Mouse (Mus musculus): ENCODE results near the gene Pkd1.

Gene Pkd1

GRCm38 (mm10) chr17:24549618-24550415 lies at the start of gene Pkd1:
Gene Pkd1 (plus strand): TSS chr17:24549834.
- DNase-seq (ENCODE audit: low read depth): peak; percentile 100

DNA sequence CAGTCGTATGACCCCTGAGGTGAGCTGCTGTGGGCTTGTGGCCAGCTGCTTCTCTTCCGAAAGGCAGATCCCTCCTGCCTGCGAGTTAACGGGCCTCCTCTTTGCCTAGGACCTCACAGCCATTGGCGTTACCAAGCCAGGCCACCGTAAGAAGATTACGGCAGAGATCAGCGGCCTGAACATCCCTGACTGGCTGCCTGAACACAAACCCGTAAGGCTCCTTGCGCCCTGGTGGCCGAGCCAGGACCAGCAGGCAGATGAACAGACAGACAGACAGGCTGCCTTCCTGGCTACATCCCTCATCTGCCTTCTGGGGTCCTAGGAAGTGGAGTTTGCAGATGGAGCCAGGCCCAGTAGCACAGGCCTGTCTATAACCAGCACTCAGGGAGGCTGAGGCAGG lies 47.4 kb upstream of the Pkd1 start:
- DNase-seq (ENCODE audit: low read depth): no peak

DNA sequence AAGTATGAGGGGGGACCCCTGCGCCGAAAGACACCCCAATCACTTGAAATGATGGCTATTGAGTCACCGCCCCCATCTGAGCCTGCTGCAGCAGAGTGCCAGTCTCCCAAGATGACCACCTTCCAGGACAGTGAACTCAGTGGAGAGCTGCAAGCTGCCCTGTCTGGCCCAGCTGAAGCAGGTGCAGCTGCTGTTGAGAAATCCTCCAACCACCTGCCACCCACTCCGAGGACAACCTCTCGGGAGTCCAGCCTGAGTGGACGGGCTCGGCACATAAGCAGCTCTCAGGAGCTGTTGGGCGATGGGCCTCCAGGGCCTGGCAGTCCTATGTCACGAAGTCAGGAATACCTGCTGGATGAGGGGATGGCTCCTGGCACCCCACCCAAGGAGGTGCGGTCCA lies 45.5 kb upstream of the Pkd1 start:
- DNase-seq (ENCODE audit: low read depth): no peak

GRCm38 (mm10) chr17:24505286-24505955 lies 44.2 kb upstream of the Pkd1 start:
- no peak for DNase-seq (ENCODE audit: low read depth)

DNA sequence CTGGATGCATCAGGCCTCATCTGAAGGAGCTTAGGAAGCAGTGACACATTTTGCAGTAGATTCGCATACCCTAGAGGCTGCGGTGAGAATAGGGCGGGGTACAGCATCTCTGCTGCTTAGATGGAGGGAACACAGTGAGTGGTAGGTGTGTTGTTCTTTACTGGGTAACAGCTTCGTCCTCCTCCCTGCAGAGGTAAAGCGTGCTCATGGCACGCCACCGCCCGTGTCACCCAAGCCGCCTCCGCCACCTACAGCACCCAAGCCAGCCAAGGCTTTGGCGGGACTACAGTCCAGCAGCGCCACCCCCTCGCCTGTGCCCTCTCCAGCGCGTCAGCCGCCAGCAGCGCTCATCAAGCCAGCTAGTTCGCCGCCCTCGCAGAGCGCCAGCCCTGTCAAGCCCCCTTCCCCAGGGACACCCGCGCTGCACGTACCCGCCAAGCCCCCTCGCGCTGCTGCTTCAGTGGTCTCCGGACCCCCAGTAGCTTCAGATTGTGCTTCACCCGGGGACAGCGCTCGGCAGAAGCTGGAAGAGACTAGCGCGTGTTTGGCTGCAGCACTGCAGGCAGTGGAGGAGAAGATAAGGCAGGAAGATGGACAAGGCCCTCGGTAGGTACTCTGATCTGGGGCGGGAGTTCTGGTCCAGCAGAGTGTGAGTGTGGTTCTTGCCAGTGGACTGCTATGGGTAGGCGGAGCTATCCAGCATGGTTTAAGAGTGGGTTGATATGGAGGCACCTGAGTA lies 43.1 kb upstream of the Pkd1 start:
- DNase-seq (ENCODE audit: low read depth): no peak

DNA sequence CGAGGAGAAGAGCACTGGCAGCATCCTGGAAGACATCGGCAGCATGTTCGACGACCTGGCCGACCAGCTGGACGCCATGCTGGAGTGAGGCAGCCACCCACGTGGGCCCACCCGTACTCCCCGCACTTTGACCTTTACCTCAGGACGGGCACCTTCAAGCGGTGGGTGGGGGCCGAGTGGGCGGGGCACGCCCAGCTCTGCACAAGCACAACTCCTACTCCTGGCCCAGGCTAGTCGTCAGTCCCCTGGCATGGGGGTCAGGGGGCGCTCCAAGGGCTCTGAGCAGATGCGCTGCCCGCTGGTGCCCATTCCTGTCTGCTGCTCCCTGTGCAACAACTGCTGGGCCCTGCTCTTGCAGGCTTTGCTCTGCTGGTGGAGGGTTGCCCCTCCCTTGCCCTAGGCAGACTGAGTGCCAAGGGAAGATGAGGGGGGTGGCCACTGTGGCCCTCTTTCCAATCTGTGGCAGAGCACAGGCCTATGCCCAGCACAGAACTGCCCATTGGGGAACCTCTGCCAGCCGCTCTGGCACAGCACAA lies 42.4 kb upstream of the Pkd1 start:
- no peak for DNase-seq (ENCODE audit: low read depth)

- DNase-seq (ENCODE audit: low read depth): no peak
Observed at GRCm38 (mm10) chr17:24507806-24508460, 41.7 kb upstream of the Pkd1 start.

GRCm38 (mm10) chr17:24513609-24514008 lies 36.0 kb upstream of the Pkd1 start:
- no peak for DNase-seq (ENCODE audit: low read depth)

DNA sequence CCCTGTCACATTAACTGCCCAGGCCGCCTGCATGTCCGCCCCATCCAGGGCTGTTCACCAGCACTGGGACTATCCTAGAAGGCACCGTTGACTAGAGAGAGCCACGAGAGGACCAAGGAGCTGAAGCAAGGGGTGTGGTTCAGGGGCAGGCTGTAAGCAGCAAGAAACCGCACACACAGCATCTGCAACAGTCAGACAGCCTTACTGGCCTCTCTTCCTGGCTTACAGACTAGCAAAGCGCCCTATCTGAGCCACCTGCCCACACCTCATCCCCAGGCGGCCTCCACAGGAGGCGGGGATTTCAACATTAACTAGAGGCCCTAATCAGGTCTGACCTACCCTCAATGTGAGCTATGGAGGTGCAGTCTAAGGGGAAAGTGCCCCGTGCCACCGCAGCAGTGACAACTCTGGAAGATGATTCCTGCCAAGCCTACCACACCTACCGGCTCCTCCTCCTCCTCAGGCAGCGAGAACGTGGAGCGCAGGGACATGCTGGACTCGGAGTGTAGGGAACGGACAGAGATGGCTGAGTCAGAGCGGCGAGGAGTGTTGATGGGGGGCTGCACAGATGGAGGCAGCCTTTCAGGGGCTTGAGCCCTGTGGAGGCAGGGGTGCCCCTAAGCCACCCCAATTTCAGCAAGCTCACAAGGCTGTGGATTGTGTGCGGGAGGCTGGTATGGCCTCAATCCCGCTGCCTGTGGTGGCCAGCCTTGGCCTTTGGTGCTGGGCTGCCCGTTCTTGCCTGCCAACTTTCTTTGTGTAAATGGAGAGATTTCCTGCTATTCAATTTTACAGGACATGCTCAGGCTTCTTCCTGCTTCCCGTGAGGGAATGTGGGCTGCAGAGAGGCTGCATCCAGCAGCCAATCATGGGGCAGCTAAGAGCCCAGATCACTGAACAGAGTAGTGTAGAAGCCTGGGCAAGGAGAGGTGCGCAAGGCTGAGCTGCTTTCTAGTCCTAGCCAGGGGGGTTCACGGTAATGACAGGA lies 35.1 kb upstream of the Pkd1 start:
- no peak for DNase-seq (ENCODE audit: low read depth)

GRCm38 (mm10) chr17:24520450-24520849 lies 29.2 kb upstream of the Pkd1 start:
- DNase-seq (ENCODE audit: low read depth): no peak

DNA sequence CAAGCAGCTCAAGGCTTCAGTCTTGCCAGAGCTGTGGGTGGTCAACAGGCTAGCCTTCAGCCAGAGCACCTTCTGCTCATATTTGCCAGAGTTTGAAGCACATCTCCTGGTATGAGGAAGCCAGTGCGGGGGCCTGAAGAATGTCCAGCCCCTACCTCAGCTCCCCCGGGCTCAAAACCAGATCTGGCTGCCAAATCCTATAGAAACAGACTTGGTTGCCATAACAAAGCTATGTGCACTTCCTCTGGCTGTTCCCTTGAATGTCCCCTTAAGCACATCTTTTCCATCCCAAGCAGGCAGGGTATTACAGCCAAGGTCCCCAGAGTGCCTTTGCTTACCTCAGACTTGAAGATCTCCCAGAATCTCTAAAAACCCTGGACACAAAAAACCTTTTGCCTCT lies 24.9 kb upstream of the Pkd1 start:
- DNase-seq (ENCODE audit: low read depth): no peak

DNA sequence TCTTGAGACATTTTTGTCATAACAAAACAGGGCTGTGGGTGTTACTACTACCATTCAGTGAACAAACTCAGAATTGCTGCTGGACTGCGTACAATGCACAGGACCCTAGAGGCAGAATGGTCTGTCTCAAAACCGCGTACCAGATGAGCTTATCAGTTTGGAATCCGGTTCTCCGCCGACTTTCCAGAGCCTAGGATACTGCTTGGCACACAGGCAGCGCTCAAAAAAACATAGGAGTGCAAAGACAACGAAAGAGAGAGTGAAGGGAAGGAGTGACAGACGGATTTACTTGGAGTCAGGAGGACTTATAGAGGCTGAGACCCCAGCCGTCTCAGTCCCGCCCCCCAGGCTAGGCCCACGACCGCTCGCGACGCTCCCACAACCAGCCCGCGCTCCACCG lies 22.3 kb upstream of the Pkd1 start:
- DNase-seq (ENCODE audit: low read depth): no peak

GRCm38 (mm10) chr17:24527723-24528559 lies 21.7 kb upstream of the Pkd1 start, which contains the start of gene Traf7:
Gene Traf7 (minus strand): TSS chr17:24527938.
- peak; percentile 100 for DNase-seq (ENCODE audit: low read depth)

DNA sequence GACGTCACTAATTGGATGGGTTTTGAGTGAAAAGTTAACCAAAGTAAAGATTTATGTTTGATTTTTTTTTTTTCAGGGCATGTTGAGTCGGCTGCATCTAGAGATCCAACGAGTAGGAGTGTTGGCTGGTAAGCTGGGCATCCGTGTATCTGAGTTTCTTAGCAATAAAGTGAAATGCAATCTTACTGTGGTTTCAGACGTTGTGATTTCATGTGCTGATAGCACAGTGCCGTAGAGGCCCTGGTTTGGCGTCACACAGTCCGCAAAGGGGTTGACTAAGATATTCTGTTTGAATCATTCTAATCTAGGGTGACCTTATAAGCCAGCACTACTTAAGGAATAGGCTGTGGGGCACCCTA lies 21.1 kb upstream of the Pkd1 start:
- DNase-seq (ENCODE audit: low read depth): no peak

- no peak for DNase-seq (ENCODE audit: low read depth)
Observed at GRCm38 (mm10) chr17:24529007-24529451, 20.6 kb upstream of the Pkd1 start.

DNA sequence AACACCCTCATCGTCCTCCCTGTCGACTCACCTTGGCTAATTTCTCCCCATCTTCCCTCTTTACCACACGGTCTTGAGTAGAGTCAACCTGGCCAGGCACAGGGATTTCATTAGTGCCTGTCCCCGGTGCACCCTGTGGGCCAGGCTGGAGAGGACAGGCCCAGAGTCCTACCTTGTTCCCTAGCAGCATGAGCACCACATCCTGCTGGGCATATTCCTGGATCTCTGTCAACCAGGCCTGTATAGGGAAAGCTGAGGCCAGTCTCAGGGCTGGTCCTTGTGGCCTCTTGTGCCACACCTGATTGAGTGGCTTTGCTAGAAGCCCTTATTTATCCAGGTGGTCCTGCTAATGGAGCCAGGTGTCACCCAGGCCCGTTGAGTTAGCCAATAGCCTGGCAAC lies 19.8 kb upstream of the Pkd1 start:
- DNase-seq (ENCODE audit: low read depth): no peak

DNA sequence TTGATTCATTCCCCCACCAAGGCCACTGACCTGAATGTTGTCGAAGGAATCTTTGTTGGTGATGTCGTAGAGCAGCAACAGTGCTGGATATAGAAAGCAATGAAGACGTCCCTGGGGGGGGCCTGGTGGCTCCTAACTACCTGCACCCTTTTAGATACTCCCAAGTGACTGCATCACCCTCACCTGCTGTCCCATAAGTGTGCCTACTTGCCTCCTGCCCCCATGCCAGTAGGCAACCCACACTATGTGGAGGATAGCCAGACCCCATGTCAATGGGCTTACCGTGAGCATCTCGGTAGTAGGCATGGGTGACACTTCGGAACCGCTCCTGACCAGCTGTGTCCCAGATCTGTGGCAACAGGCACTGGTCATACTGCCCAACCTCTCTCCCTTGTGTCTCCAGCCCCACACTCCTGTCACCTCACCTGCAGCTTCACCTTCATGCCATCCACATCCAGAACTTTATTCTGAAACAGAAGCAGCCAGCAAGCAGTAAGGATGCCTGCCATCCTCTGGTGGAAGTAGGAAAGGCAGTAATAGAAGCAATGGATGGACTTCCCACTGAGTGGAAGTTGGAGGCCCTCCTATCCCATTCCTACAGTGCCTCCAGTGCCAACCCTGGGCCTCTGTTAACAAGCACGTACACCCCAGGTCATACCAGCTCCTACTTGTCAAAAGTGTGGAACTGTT lies 19.1 kb upstream of the Pkd1 start:
- DNase-seq (ENCODE audit: low read depth): no peak

DNA sequence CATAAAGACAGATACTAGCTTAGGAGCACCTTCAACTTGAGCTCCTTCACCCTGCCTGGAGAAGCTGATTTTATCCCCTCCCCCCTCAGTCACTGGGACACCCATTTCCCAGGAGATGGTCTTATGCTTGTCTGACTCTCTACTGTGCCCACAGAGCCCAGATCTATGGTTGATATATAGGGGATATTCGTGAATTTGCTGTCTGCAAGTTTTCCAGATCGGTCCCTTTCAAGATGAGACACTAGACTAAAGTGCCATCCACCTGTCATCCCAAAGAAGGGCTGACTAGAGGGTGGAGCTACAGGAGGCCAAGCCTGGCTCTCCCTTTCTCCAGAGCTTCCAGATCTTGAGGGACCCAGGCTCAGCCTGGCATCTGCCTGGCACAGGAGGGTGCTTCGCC lies 18.6 kb upstream of the Pkd1 start:
- no peak for DNase-seq (ENCODE audit: low read depth)

GRCm38 (mm10) chr17:24532045-24532444 lies 17.6 kb upstream of the Pkd1 start:
- no peak for DNase-seq (ENCODE audit: low read depth)
